Mouse (Mus musculus): Measurements from ENCODE around the gene Akap8. TPM values are rescaled to one million over a fixed set of nuclear protein-coding genes. Genes with fewer than 3 reads are reported as not detected.
A peak's percentile ranks its signal among the peaks of the same experiment; 100 is the strongest.

The Akap8 gene
- polyA plus RNA-seq, 1 experiment from 2014 or later, result 143 TPM

DNA sequence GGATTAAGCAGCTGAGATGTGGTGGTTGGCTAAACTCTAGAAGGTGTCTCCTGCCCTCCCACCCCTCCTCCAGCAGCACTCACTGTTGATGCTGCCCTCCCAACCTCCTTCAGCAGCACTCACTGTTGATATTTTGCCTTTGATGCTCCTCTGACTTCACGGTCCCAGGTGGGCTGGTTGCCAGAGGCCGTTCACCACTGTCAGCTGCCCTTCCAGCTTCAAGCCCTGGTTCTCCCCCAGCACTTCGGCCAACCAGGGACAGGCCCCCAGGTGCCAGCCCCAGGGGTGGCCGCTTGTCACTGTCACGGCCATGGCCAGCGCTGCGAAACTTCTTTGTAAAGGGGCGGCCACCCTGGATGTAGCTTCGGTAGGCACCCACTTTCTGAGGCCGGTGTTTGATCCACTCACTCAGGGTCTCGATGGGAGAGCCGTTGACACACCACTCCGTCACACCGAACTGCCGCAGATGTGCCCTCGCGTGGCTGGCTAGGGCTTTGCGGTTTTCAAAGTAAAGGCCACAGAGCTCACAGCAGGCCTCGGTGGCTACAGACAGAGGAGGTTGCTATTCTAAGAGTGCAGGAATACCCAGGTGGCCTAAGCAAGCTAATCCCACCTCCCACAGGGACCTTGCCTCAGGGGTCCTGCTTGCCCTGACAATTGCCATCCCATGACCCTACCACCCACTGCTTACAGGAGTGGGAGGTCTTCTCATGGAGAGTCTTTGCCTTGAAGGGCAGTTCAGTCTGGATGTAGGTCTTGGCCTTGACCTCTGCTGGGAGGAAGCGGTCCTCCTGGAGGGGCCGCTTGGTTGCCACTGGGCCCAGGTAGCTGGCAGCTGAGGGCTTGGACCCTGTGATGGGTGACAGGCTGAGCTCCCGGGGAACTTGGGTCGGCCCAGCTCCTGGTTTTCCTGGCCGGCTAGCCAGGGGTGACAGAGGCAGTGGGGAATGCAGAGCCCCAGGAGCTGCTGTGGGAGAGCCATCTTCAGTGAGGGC lies 36.0 kb upstream of the Akap8 start:
- Histone ChIP-seq H3K9me3 (no peaks in the 10 kb centered on the region), H3K4me2 (no peak overlapping the region), H3K4me1 (peaks cover 9% of the 10 kb centered on the region), H3K36me3 (replicated peaks) (peaks cover 89% of the 10 kb centered on the region), H3K27me3 (no peaks in the 10 kb centered on the region), H3K27ac (no peak overlapping the region), H3K9ac (no peak overlapping the region), H3K4me3 (replicated peaks) (no peak overlapping the region)
- no peak for ATAC-seq (ENCODE audit: low FRiP score)
- WGBS, result 86% methylated on average over 24 of the region's 24 CpGs

GRCm38 (mm10) chr17:32356281-32356680 lies 35.2 kb upstream of the Akap8 start:
- Histone ChIP-seq H3K36me3 (replicated peaks) (peaks cover 81% of the 10 kb centered on the region), H3K4me2 (no peak overlapping the region), H3K9me3 (no peaks in the 10 kb centered on the region), H3K4me1 (peaks cover 4% of the 10 kb centered on the region; the same call in 1 of the 2 replicates), H3K9ac (no peak overlapping the region), H3K27me3 (no peaks in the 10 kb centered on the region), H3K27ac (no peak overlapping the region), H3K4me3 (replicated peaks) (no peak overlapping the region)
- ATAC-seq (ENCODE audit: low FRiP score), result no peak
- WGBS, result 90% methylated on average over 9 of the region's 9 CpGs

DNA sequence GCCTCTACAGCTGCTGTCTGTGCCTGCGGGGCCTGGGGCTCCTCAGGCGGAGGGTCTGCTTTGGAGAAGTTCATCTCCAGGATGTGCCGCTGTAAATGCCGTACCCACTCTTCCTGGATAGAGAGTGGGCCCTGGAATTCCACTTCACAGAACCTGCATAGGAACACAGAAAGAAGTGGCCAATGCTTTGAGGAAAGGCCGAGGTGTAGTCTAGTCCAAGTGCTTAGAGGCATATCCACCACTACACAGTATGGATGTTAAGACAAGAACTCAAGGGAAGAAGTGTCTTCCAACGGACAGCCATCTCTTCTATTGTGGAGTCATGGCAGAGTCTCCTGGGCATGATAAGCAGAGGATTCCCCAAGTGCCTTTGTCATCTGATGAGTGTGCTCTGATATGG lies 34.0 kb upstream of the Akap8 start:
- Histone ChIP-seq H3K27me3 (no peaks in the 10 kb centered on the region), H3K27ac (no peak overlapping the region), H3K9me3 (no peaks in the 10 kb centered on the region), H3K4me1 (peaks cover 9% of the 10 kb centered on the region; the same call in 1 of the 2 replicates), H3K36me3 (replicated peaks) (peaks cover 69% of the 10 kb centered on the region), H3K4me2 (no peak overlapping the region), H3K9ac (no peak overlapping the region), H3K4me3 (replicated peaks) (no peak overlapping the region)
- ATAC-seq (ENCODE audit: low FRiP score), result no peak
- WGBS, result 92% methylated on average over 6 of the region's 6 CpGs

- no peak overlapping the region for H3K4me3 ChIP-seq (replicated peaks)
- ATAC-seq (ENCODE audit: low FRiP score), result no peak
- H3K27ac ChIP-seq, result no peak overlapping the region
- peaks cover 61% of the 10 kb centered on the region for H3K36me3 ChIP-seq (replicated peaks)
- no peak overlapping the region for H3K4me2 ChIP-seq
- H3K9me3 ChIP-seq, result no peaks in the 10 kb centered on the region
- H3K4me1 ChIP-seq, result peaks cover 16% of the 10 kb centered on the region
- no peak overlapping the region for H3K9ac ChIP-seq
- no peaks in the 10 kb centered on the region for H3K27me3 ChIP-seq
- WGBS, result 70% methylated on average over 5 of the region's 5 CpGs
Observed at GRCm38 (mm10) chr17:32354211-32354610, 33.2 kb upstream of the Akap8 start.

- 82% methylated on average over 4 of the region's 4 CpGs for WGBS
- H3K27ac ChIP-seq, result no peak overlapping the region
- peaks cover 55% of the 10 kb centered on the region for H3K36me3 ChIP-seq (replicated peaks)
Observed at GRCm38 (mm10) chr17:32353696-32354095, 32.7 kb upstream of the Akap8 start.

GRCm38 (mm10) chr17:32351726-32352125 lies 30.7 kb upstream of the Akap8 start:
- Histone ChIP-seq H3K9me3 (no peaks in the 10 kb centered on the region), H3K27ac (no peak overlapping the region), H3K4me3 (replicated peaks) (no peak overlapping the region), H3K27me3 (no peaks in the 10 kb centered on the region), H3K36me3 (replicated peaks) (peaks cover 36% of the 10 kb centered on the region), H3K9ac (no peak overlapping the region), H3K4me2 (no peak overlapping the region), H3K4me1 (peaks cover 29% of the 10 kb centered on the region)
- no peak for ATAC-seq (ENCODE audit: low FRiP score)

More at GRCm38 (mm10) chr17:32353696-32354095, 32.7 kb upstream of the Akap8 start:
- H3K4me2 ChIP-seq, result no peak overlapping the region
- no peaks in the 10 kb centered on the region for H3K27me3 ChIP-seq
- H3K4me3 ChIP-seq (replicated peaks), result no peak overlapping the region
- H3K9me3 ChIP-seq, result no peaks in the 10 kb centered on the region
- no peak for ATAC-seq (ENCODE audit: low FRiP score)
- peaks cover 21% of the 10 kb centered on the region for H3K4me1 ChIP-seq
- no peak overlapping the region for H3K9ac ChIP-seq

DNA sequence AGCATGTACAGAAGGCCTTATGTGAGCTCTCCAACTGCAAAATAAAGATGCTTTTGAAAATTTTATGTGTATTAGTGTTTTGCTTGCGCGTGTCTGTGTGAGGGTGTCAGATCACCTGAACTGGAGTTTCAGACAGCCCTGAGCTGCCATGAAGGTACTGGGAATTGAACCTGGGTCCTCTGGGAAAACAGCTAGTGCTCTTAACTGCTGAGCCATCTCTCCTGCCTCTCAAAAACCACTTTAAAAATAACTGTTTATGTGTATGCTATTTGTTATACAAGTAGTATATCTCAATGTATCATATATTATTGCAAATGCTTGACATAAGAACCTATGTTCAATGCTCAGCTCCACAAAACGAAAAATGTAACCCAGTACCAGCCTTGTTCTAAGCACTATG lies 30.2 kb upstream of the Akap8 start:
- no peak for ATAC-seq (ENCODE audit: low FRiP score)
- H3K9ac ChIP-seq, result no peak overlapping the region
- H3K9me3 ChIP-seq, result no peaks in the 10 kb centered on the region
- WGBS, result 75% methylated on average over 3 of the region's 3 CpGs
- H3K4me3 ChIP-seq (replicated peaks), result peak overlapping the region; percentile 81; the same call in 1 of the 2 replicates
- peak overlapping the region; percentile 79 for H3K4me2 ChIP-seq
- no peaks in the 10 kb centered on the region for H3K27me3 ChIP-seq
- peaks cover 29% of the 10 kb centered on the region for H3K4me1 ChIP-seq
- H3K27ac ChIP-seq, result no peak overlapping the region
- peaks cover 31% of the 10 kb centered on the region for H3K36me3 ChIP-seq (replicated peaks)

GRCm38 (mm10) chr17:32350382-32350983 lies 29.4 kb upstream of the Akap8 start, which contains the start of gene Akap8l:
TSS of gene Akap8l (minus strand) at chr17:32350607.
- Histone ChIP-seq H3K4me3 (replicated peaks) (peak within 1 kb of the TSS; percentile 81), H3K4me1 (peaks cover 29% of the 10 kb centered on the region), H3K4me2 (peak within 1 kb of the TSS; percentile 79), H3K36me3 (replicated peaks) (peaks cover 23% of the 10 kb centered on the region), H3K9ac (peak within 1 kb of the TSS; percentile 81), H3K27ac (peak within 1 kb of the TSS; percentile 67), H3K9me3 (no peaks in the 10 kb centered on the region), H3K27me3 (no peaks in the 10 kb centered on the region)
- under 1% methylated on average over 37 of the region's 37 CpGs for WGBS
- ATAC-seq (ENCODE audit: low FRiP score), result peak; percentile 97

GRCm38 (mm10) chr17:32349851-32350381 lies 28.9 kb upstream of the Akap8 start:
- H3K36me3 ChIP-seq (replicated peaks), result peaks cover 18% of the 10 kb centered on the region
- WGBS, result under 1% methylated on average over 24 of the region's 24 CpGs
- peak overlapping the region; percentile 81 for H3K4me3 ChIP-seq (replicated peaks)
- no peaks in the 10 kb centered on the region for H3K27me3 ChIP-seq
- H3K4me2 ChIP-seq, result peak overlapping the region; percentile 79
- peaks cover 29% of the 10 kb centered on the region for H3K4me1 ChIP-seq
- ATAC-seq (ENCODE audit: low FRiP score), result peak; percentile 31
- peak overlapping the region; percentile 67 for H3K27ac ChIP-seq
- peak overlapping the region; percentile 81 for H3K9ac ChIP-seq
- no peaks in the 10 kb centered on the region for H3K9me3 ChIP-seq

DNA sequence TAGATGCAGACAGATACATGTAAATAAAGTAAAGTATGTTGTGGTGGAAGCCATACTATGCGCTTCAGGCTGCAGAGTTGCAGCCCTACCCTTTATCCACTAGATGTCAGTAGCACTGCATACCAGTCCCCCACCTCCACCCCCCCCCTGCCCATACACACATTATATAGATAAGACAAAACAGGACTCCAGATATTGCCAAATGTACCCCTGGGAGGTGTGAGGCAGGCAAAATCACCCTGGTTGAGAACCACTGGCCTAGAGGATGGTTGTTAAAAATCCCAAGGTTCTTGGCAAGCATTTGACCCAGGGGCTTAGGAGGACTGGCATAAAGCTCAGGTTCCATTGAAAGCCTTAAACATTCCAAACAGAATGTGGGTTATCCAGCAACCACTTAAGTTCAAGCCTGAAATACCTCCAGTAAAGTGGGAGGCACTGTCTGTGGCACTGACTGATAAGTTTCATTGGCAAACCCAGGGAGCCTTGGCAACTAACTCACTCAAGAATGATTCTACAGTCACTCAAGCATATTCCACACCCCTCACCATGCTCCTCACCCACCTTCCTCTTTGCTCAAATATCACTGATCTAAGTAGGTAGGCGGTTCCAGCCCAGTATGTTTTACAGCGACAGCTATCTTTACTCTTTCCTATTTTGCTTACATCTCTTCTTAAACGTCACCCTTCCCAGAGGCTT lies 28.1 kb upstream of the Akap8 start:
- 0 out of 2 replicates have a peak overlapping the region, but pooled peaks have one; percentile 36 for H3K27ac ChIP-seq
- 16% methylated on average over 4 of the region's 4 CpGs for WGBS
- peak overlapping the region; percentile 79 for H3K4me2 ChIP-seq
- H3K36me3 ChIP-seq (replicated peaks), result peaks cover 18% of the 10 kb centered on the region
- H3K9me3 ChIP-seq, result no peaks in the 10 kb centered on the region
- peaks cover 26% of the 10 kb centered on the region for H3K4me1 ChIP-seq
- peak; percentile 22; the same call in 1 of the 2 replicates for ATAC-seq (ENCODE audit: low FRiP score)
- no peaks in the 10 kb centered on the region for H3K27me3 ChIP-seq
- H3K4me3 ChIP-seq (replicated peaks), result peak overlapping the region; percentile 81
- H3K9ac ChIP-seq, result peak overlapping the region; percentile 81

DNA sequence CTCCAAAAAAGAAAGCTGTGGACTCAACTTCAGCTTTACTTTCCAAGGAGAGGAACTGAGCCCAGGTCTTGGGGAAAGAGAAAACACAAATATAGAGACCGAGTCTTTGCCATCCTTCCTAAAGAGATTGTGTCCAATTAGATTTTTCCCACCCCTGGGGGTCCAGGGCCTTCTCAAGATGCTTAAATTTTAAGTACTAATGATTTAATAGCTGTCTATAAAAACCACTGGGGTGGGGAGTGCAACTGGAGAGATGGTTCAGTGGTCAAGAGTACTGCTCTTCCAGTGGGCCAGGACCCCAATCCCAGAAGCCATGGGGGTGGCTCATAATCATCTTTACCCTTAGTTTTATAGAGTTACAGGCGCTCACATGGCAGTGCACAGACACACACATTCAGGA lies 27.4 kb upstream of the Akap8 start:
- ATAC-seq (ENCODE audit: low FRiP score), result no peak
- no peak overlapping the region for H3K27ac ChIP-seq
- peaks cover 12% of the 10 kb centered on the region for H3K36me3 ChIP-seq (replicated peaks)
- no peaks in the 10 kb centered on the region for H3K27me3 ChIP-seq
- H3K9ac ChIP-seq, result 0 out of 2 replicates have a peak overlapping the region, but pooled peaks have one; percentile 7
- peaks cover 26% of the 10 kb centered on the region for H3K4me1 ChIP-seq
- 92% methylated on average over 2 of the region's 2 CpGs for WGBS
- no peak overlapping the region for H3K4me2 ChIP-seq
- H3K9me3 ChIP-seq, result no peaks in the 10 kb centered on the region
- H3K4me3 ChIP-seq (replicated peaks), result no peak overlapping the region; the same call in 1 of the 2 replicates

DNA sequence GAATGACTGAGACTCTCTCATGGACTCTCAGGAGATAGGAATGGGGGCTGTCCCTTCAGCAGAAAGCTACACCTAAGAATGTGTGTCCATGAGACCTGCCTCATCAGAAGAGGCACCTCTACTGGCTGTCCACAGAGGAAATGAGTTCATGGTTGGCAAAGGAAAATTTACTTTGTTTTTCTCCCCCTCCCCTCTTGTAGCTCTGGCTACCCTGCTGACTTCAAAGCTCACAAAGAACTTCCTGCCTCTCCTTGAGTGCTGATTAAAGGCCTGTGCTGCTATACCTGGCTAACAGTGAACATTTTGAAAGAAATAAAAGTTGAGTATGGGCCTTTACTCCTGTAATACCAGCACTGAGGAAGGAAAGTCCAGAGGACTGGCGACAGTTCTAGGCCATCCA lies 20.1 kb upstream of the Akap8 start:
- no peaks in the 10 kb centered on the region for H3K27me3 ChIP-seq
- no peaks in the 10 kb centered on the region for H3K4me1 ChIP-seq
- no peak overlapping the region for H3K4me3 ChIP-seq (replicated peaks)
- H3K27ac ChIP-seq, result no peak overlapping the region
- WGBS, result 89% methylated on average over 1 of the region's 1 CpGs
- no peak for ATAC-seq (ENCODE audit: low FRiP score)
- H3K9me3 ChIP-seq, result no peaks in the 10 kb centered on the region
- H3K9ac ChIP-seq, result no peak overlapping the region
- peaks cover 35% of the 10 kb centered on the region for H3K36me3 ChIP-seq (replicated peaks)
- H3K4me2 ChIP-seq, result no peak overlapping the region
